Mouse (Mus musculus) kidney, embryonic 16.5 days (tissue): ENCODE results near the gene Fam217b. TPM values are rescaled to one million over a fixed set of nuclear protein-coding genes. Genes with fewer than 3 reads are reported as not detected.

Experiments used
- ATAC-seq: fragments of 200-750 bp; cut with Nextera tagmentation; 2 replicates; pipeline ENCODE4 v1.8.0; 2017; ENCODE audit warnings: moderate TSS enrichment; ENCODE audit not compliant: low FRiP score, low TSS enrichment
- H3K27ac ChIP-seq: fragments of 300-500 bp; sonication (generic); 2 replicates; pipeline ENCODE4 v1.5.1; 2014; ENCODE audit warnings: low read length
- H3K27me3 ChIP-seq: fragments of 300-500 bp; sonication (generic); 2 replicates; pipeline ENCODE4 v1.6.1; 2014; ENCODE audit warnings: low read length, control low read depth, mixed read lengths; ENCODE audit not compliant: insufficient read depth
- H3K36me3 ChIP-seq: fragments of 300-500 bp; sonication (generic); 2 replicates; pipeline ENCODE4 v1.6.1; 2014; ENCODE audit warnings: low read length, control low read depth, mixed read lengths; ENCODE audit not compliant: insufficient read depth
- H3K4me1 ChIP-seq: fragments of 300-500 bp; sonication (generic); 2 replicates; pipeline ENCODE4 v1.6.1; 2014; ENCODE audit warnings: low read length, control low read depth, mixed read lengths; ENCODE audit not compliant: insufficient read depth
- H3K4me2 ChIP-seq: fragments of 300-500 bp; sonication (generic); replicated peaks from 2 replicates; pipeline ENCODE4 v1.6.1; 2014; ENCODE audit warnings: low read depth, low read length
- H3K4me3 ChIP-seq: fragments of 300-500 bp; sonication (generic); 2 replicates; pipeline ENCODE4 v1.5.1; 2014; ENCODE audit warnings: mild to moderate bottlenecking, low read length
- H3K9ac ChIP-seq: fragments of 300-500 bp; sonication (generic); replicated peaks from 2 replicates; pipeline ENCODE4 v1.6.1; 2014; ENCODE audit warnings: low read length
- H3K9me3 ChIP-seq: fragments of 300-500 bp; sonication (generic); 2 replicates; pipeline ENCODE4 v1.6.1; 2016; ENCODE audit warnings: low read length, control low read depth
- WGBS: fragments of 180-500 bp; shearing (Covaris S2); extraction: QIAGEN DNeasy Blood & Tissue Kit; methylation state at CpG from one replicate; pipeline ENCODE4 v1.1.7; 2014; 5-methylcytosine and 5-hydroxymethylcytosine counted together
- polyA plus RNA-seq: library from polyadenylated mRNA; unstranded; fragments of >200 nt; fragmentation: Nextera tagmentation; extraction: Ambion mirVana; gene quantifications from 2 replicates; pipeline ENCODE4 v1.2.1, GENCODE M21; 2015

Fam217b gene
- 5.3 and 5.6 TPM in 2 replicates for polyA plus RNA-seq

GRCm38 (mm10) chr2:178414261-178415149, at the start of gene Fam217b, which contains the start of gene Ppp1r3d:
Fam217b (plus strand) TSS chr2:178414524.
Ppp1r3d (minus strand) TSS chr2:178414472.
- peak within 1 kb of the TSS; percentile 93 for H3K4me2 ChIP-seq
- H3K36me3 ChIP-seq, result peaks cover 5% of the 10 kb centered on the region; the same call in 1 of the 2 replicates
- peak; percentile 89 for ATAC-seq
- peaks cover 26% of the 10 kb centered on the region; the same call in 1 of the 2 replicates for H3K4me1 ChIP-seq
- WGBS, result under 1% methylated on average over 59 of the region's 74 CpGs
- H3K4me3 ChIP-seq, result peak within 1 kb of the TSS; percentile 58
- H3K9me3 ChIP-seq, result no peaks in the 10 kb centered on the region
- H3K27ac ChIP-seq, result peak within 1 kb of the TSS; percentile 56; the same call in 1 of the 2 replicates
- peak within 1 kb of the TSS; percentile 72 for H3K9ac ChIP-seq
- 0 out of 2 replicates have a peak, but pooled peaks cover 3% of the 10 kb centered on the region for H3K27me3 ChIP-seq

- no peak within 1 kb of the TSS for H3K27ac ChIP-seq
- H3K9me3 ChIP-seq, result peaks cover 6% of the 10 kb centered on the region; the same call in 1 of the 2 replicates
- H3K36me3 ChIP-seq, result no peaks in the 10 kb centered on the region
- H3K4me1 ChIP-seq, result no peaks in the 10 kb centered on the region
- H3K9ac ChIP-seq, result no peak within 1 kb of the TSS
- H3K4me3 ChIP-seq, result no peak within 1 kb of the TSS
- H3K4me2 ChIP-seq, result no peak within 1 kb of the TSS
- peak; percentile 75 for ATAC-seq
- H3K27me3 ChIP-seq, result no peaks in the 10 kb centered on the region
- WGBS, result 85% methylated on average over 52 of the region's 52 CpGs
These were observed 7.1 kb upstream of the Fam217b start, which contains the start of gene Sycp2 for GRCm38 (mm10) chr2:178407053-178407815. Sycp2 (minus strand) TSS chr2:178407685.

GRCm38 (mm10) chr2:178409024-178409423, 5.3 kb upstream of the Fam217b start:
- H3K4me3 ChIP-seq, result no peak overlapping the region
- ATAC-seq, result no peak
- H3K36me3 ChIP-seq, result no peaks in the 10 kb centered on the region
- 65% methylated on average over 1 of the region's 1 CpGs for WGBS
- no peak overlapping the region for H3K9ac ChIP-seq
- no peak overlapping the region for H3K4me2 ChIP-seq
- peaks cover 6% of the 10 kb centered on the region; the same call in 1 of the 2 replicates for H3K9me3 ChIP-seq
- H3K4me1 ChIP-seq, result 0 out of 2 replicates have a peak, but pooled peaks cover 11% of the 10 kb centered on the region
- 0 out of 2 replicates have a peak, but pooled peaks cover 3% of the 10 kb centered on the region for H3K27me3 ChIP-seq
- H3K27ac ChIP-seq, result no peak overlapping the region

- H3K27ac ChIP-seq, result no peak overlapping the region
- 80% methylated on average over 6 of the region's 6 CpGs for WGBS
- no peak overlapping the region for H3K4me2 ChIP-seq
- H3K36me3 ChIP-seq, result no peaks in the 10 kb centered on the region
- H3K9me3 ChIP-seq, result peaks cover 6% of the 10 kb centered on the region; the same call in 1 of the 2 replicates
- H3K27me3 ChIP-seq, result 0 out of 2 replicates have a peak, but pooled peaks cover 3% of the 10 kb centered on the region
- no peak for ATAC-seq
- H3K4me3 ChIP-seq, result no peak overlapping the region
- no peak overlapping the region for H3K9ac ChIP-seq
- H3K4me1 ChIP-seq, result peaks cover 20% of the 10 kb centered on the region; the same call in 1 of the 2 replicates
These were observed 4.0 kb upstream of the Fam217b start for GRCm38 (mm10) chr2:178410286-178410685.

GRCm38 (mm10) chr2:178412598-178412997, 1.7 kb upstream of the Fam217b start:
- no peak overlapping the region for H3K4me2 ChIP-seq
- no peak overlapping the region for H3K9ac ChIP-seq
- H3K36me3 ChIP-seq, result no peaks in the 10 kb centered on the region
- H3K27me3 ChIP-seq, result 0 out of 2 replicates have a peak, but pooled peaks cover 3% of the 10 kb centered on the region
- WGBS, result 45% methylated on average over 6 of the region's 6 CpGs
- H3K4me3 ChIP-seq, result no peak overlapping the region
- no peak overlapping the region for H3K27ac ChIP-seq
- H3K4me1 ChIP-seq, result peaks cover 26% of the 10 kb centered on the region; the same call in 1 of the 2 replicates
- no peak for ATAC-seq
- peaks cover 2% of the 10 kb centered on the region; the same call in 1 of the 2 replicates for H3K9me3 ChIP-seq

- Histone ChIP-seq H3K27ac (no peak overlapping the region), H3K27me3 (0 out of 2 replicates have a peak, but pooled peaks cover 3% of the 10 kb centered on the region), H3K9me3 (no peaks in the 10 kb centered on the region), H3K36me3 (peaks cover 4% of the 10 kb centered on the region; the same call in 1 of the 2 replicates), H3K4me1 (peaks cover 26% of the 10 kb centered on the region; the same call in 1 of the 2 replicates), H3K4me3 (peak overlapping the region; percentile 58), H3K4me2 (peak overlapping the region; percentile 93), H3K9ac (no peak overlapping the region)
- WGBS, result 61% methylated on average over 13 of the region's 13 CpGs
- no peak for ATAC-seq
These were observed 1.2 kb upstream of the Fam217b start for GRCm38 (mm10) chr2:178413081-178413480.

- peak overlapping the region; percentile 58 for H3K4me3 ChIP-seq
- no peaks in the 10 kb centered on the region for H3K9me3 ChIP-seq
- ATAC-seq, result peak; percentile 29; the same call in 1 of the 2 replicates
- no peak overlapping the region for H3K27ac ChIP-seq
- peak overlapping the region; percentile 72 for H3K9ac ChIP-seq
- 16% methylated on average over 75 of the region's 75 CpGs for WGBS
- peaks cover 26% of the 10 kb centered on the region; the same call in 1 of the 2 replicates for H3K4me1 ChIP-seq
- H3K36me3 ChIP-seq, result peaks cover 5% of the 10 kb centered on the region; the same call in 1 of the 2 replicates
- H3K4me2 ChIP-seq, result peak overlapping the region; percentile 93
- H3K27me3 ChIP-seq, result 0 out of 2 replicates have a peak, but pooled peaks cover 3% of the 10 kb centered on the region
These were observed 653 bp upstream of the Fam217b start for GRCm38 (mm10) chr2:178413481-178414260.

- Histone ChIP-seq H3K4me2 (peak overlapping the region; percentile 93), H3K36me3 (peaks cover 5% of the 10 kb centered on the region; the same call in 1 of the 2 replicates), H3K27me3 (0 out of 2 replicates have a peak, but pooled peaks cover 3% of the 10 kb centered on the region), H3K4me3 (peak overlapping the region; percentile 58), H3K9me3 (no peaks in the 10 kb centered on the region), H3K27ac (peak overlapping the region; percentile 56; the same call in 1 of the 2 replicates), H3K4me1 (peaks cover 26% of the 10 kb centered on the region; the same call in 1 of the 2 replicates), H3K9ac (peak overlapping the region; percentile 72; the same call in 1 of the 2 replicates)
- WGBS, result 19% methylated on average over 3 of the region's 3 CpGs
- no peak; the same call in 1 of the 2 replicates for ATAC-seq
These were observed 775 bp downstream of the Fam217b start for GRCm38 (mm10) chr2:178415150-178415448.
